Mouse (Mus musculus): ENCODE results near the gene Myo16. TPM values are rescaled to one million over a fixed set of nuclear protein-coding genes. Genes with fewer than 3 reads are reported as not detected.
A peak's percentile ranks its signal among the peaks of the same experiment; 100 is the strongest.

Myo16 gene
- not detected in 2 replicates for polyA plus RNA-seq (2015; fragmentation: Nextera tagmentation; extraction: Ambion mirVana)

- no peak within 1 kb of the TSS for H3K27ac ChIP-seq
- DNase-seq (no peak), ATAC-seq (ENCODE audit: low read depth) (no peak)
- H3K4me3 ChIP-seq (replicated peaks), result peak within 1 kb of the TSS; percentile 43
- H3K36me3 ChIP-seq, result no peaks in the 10 kb centered on the region
- no peak within 1 kb of the TSS for H3K9ac ChIP-seq
- H3K4me1 ChIP-seq (replicated peaks), result no peaks in the 10 kb centered on the region
- peak within 1 kb of the TSS; percentile 57 for H3K4me2 ChIP-seq
- H3K27me3 ChIP-seq, result peaks cover 25% of the 10 kb centered on the region
- 3% methylated on average over 60 of the region's 61 CpGs for WGBS (ENCODE audit: insufficient replicate concordance)
- H3K9me3 ChIP-seq (replicated peaks), result no peaks in the 10 kb centered on the region
Observed at GRCm38 (mm10) chr8:10153611-10154438, at the start of gene Myo16. Myo16 (plus strand) TSS chr8:10153911.

GRCm38 (mm10) chr8:10108516-10109271 is 45.0 kb upstream of the Myo16 start:
- H3K4me3 ChIP-seq (replicated peaks), result no peak overlapping the region
- no peaks in the 10 kb centered on the region for H3K36me3 ChIP-seq
- DNase-seq (no peak), ATAC-seq (ENCODE audit: low read depth) (no peak)
- 60% methylated on average over 8 of the region's 8 CpGs for WGBS (ENCODE audit: insufficient replicate concordance)
- H3K27ac ChIP-seq, result no peak overlapping the region
- no peak overlapping the region for H3K4me2 ChIP-seq
- H3K9me3 ChIP-seq (replicated peaks), result no peaks in the 10 kb centered on the region
- H3K27me3 ChIP-seq, result no peaks in the 10 kb centered on the region
- no peak overlapping the region for H3K9ac ChIP-seq
- no peaks in the 10 kb centered on the region for H3K4me1 ChIP-seq (replicated peaks)

- H3K9ac ChIP-seq, result no peak overlapping the region
- ATAC-seq (ENCODE audit: low read depth), result no peak
- 63% methylated on average over 5 of the region's 5 CpGs for WGBS (ENCODE audit: insufficient replicate concordance)
- H3K27me3 ChIP-seq, result no peaks in the 10 kb centered on the region
- no peak overlapping the region for H3K4me3 ChIP-seq (replicated peaks)
- H3K4me2 ChIP-seq, result no peak overlapping the region
- DNase-seq, result no peak
- H3K9me3 ChIP-seq (replicated peaks), result no peaks in the 10 kb centered on the region
- no peak overlapping the region for H3K27ac ChIP-seq
- H3K4me1 ChIP-seq (replicated peaks), result no peaks in the 10 kb centered on the region
- H3K36me3 ChIP-seq, result no peaks in the 10 kb centered on the region
Observed at GRCm38 (mm10) chr8:10122749-10123148, 31.0 kb upstream of the Myo16 start.

- H3K36me3 ChIP-seq, result no peaks in the 10 kb centered on the region
- no peaks in the 10 kb centered on the region for H3K27me3 ChIP-seq
- no peaks in the 10 kb centered on the region for H3K9me3 ChIP-seq (replicated peaks)
- 87% methylated on average over 2 of the region's 2 CpGs for WGBS (ENCODE audit: insufficient replicate concordance)
- no peak overlapping the region for H3K4me3 ChIP-seq (replicated peaks)
- no peak overlapping the region for H3K27ac ChIP-seq
- DNase-seq, result no peak
- H3K9ac ChIP-seq, result no peak overlapping the region
- H3K4me2 ChIP-seq, result no peak overlapping the region
- ATAC-seq (ENCODE audit: low read depth), result no peak
- no peaks in the 10 kb centered on the region for H3K4me1 ChIP-seq (replicated peaks)
Observed at GRCm38 (mm10) chr8:10123412-10123811, 30.3 kb upstream of the Myo16 start.

- Histone ChIP-seq H3K27ac (no peak overlapping the region), H3K4me2 (no peak overlapping the region), H3K4me1 (replicated peaks) (no peaks in the 10 kb centered on the region), H3K9me3 (replicated peaks) (no peaks in the 10 kb centered on the region), H3K36me3 (no peaks in the 10 kb centered on the region), H3K4me3 (replicated peaks) (no peak overlapping the region), H3K9ac (no peak overlapping the region), H3K27me3 (no peaks in the 10 kb centered on the region)
- no peak for DNase-seq
- no peak for ATAC-seq (ENCODE audit: low read depth)
- 56% methylated on average over 4 of the region's 4 CpGs for WGBS (ENCODE audit: insufficient replicate concordance)
Observed at GRCm38 (mm10) chr8:10125684-10126083, 28.0 kb upstream of the Myo16 start.

- DNase-seq, result no peak
- Histone ChIP-seq H3K4me3 (replicated peaks) (no peak overlapping the region), H3K4me1 (replicated peaks) (no peaks in the 10 kb centered on the region), H3K4me2 (no peak overlapping the region), H3K9me3 (replicated peaks) (no peaks in the 10 kb centered on the region), H3K36me3 (no peaks in the 10 kb centered on the region), H3K27ac (no peak overlapping the region), H3K9ac (no peak overlapping the region), H3K27me3 (no peaks in the 10 kb centered on the region)
- no peak for ATAC-seq (ENCODE audit: low read depth)
- WGBS (ENCODE audit: insufficient replicate concordance), result 64% methylated on average over 15 of the region's 15 CpGs
Observed at GRCm38 (mm10) chr8:10130513-10131414, 22.9 kb upstream of the Myo16 start.

GRCm38 (mm10) chr8:10139536-10139935 is 14.2 kb upstream of the Myo16 start:
- H3K27me3 ChIP-seq, result no peaks in the 10 kb centered on the region
- ATAC-seq (ENCODE audit: low read depth), result no peak
- no peak overlapping the region for H3K4me3 ChIP-seq (replicated peaks)
- no peak overlapping the region for H3K9ac ChIP-seq
- no peak overlapping the region for H3K4me2 ChIP-seq
- H3K4me1 ChIP-seq (replicated peaks), result no peaks in the 10 kb centered on the region
- DNase-seq, result no peak
- H3K36me3 ChIP-seq, result no peaks in the 10 kb centered on the region
- 25% methylated on average over 8 of the region's 8 CpGs for WGBS (ENCODE audit: insufficient replicate concordance)
- no peaks in the 10 kb centered on the region for H3K9me3 ChIP-seq (replicated peaks)
- no peak overlapping the region for H3K27ac ChIP-seq

- Histone ChIP-seq H3K4me1 (replicated peaks) (no peaks in the 10 kb centered on the region), H3K27ac (no peak overlapping the region), H3K27me3 (no peaks in the 10 kb centered on the region), H3K9me3 (replicated peaks) (no peaks in the 10 kb centered on the region), H3K36me3 (no peaks in the 10 kb centered on the region), H3K4me3 (replicated peaks) (no peak overlapping the region), H3K4me2 (no peak overlapping the region), H3K9ac (no peak overlapping the region)
- DNase-seq, result no peak
- ATAC-seq (ENCODE audit: low read depth), result no peak
- WGBS (ENCODE audit: insufficient replicate concordance), result 73% methylated on average over 10 of the region's 10 CpGs
Observed at GRCm38 (mm10) chr8:10143961-10144360, 9.8 kb upstream of the Myo16 start.

- Histone ChIP-seq H3K27ac (no peak overlapping the region), H3K9me3 (replicated peaks) (no peaks in the 10 kb centered on the region), H3K27me3 (peaks cover 25% of the 10 kb centered on the region), H3K36me3 (no peaks in the 10 kb centered on the region), H3K9ac (no peak overlapping the region), H3K4me3 (replicated peaks) (no peak overlapping the region), H3K4me1 (replicated peaks) (no peaks in the 10 kb centered on the region), H3K4me2 (no peak overlapping the region)
- 72% methylated on average over 6 of the region's 6 CpGs for WGBS (ENCODE audit: insufficient replicate concordance)
- no peak for ATAC-seq (ENCODE audit: low read depth)
- DNase-seq, result no peak
Observed at GRCm38 (mm10) chr8:10151692-10152247, 1.9 kb upstream of the Myo16 start.

- DNase-seq (no peak), ATAC-seq (ENCODE audit: low read depth) (no peak)
- WGBS (ENCODE audit: insufficient replicate concordance), result 14% methylated on average over 4 of the region's 4 CpGs
- Histone ChIP-seq H3K4me1 (replicated peaks) (no peaks in the 10 kb centered on the region), H3K9ac (no peak overlapping the region), H3K4me2 (peak overlapping the region; percentile 57), H3K36me3 (no peaks in the 10 kb centered on the region), H3K4me3 (replicated peaks) (peak overlapping the region; percentile 43), H3K27me3 (peaks cover 25% of the 10 kb centered on the region), H3K27ac (no peak overlapping the region), H3K9me3 (replicated peaks) (no peaks in the 10 kb centered on the region)
Observed at GRCm38 (mm10) chr8:10154439-10154745, 681 bp downstream of the Myo16 start.

GRCm38 (mm10) chr8:10155075-10155474 is 1.4 kb downstream of the Myo16 start:
- Histone ChIP-seq H3K4me2 (no peak overlapping the region), H3K9ac (no peak overlapping the region), H3K4me1 (replicated peaks) (no peaks in the 10 kb centered on the region), H3K9me3 (replicated peaks) (no peaks in the 10 kb centered on the region), H3K36me3 (no peaks in the 10 kb centered on the region), H3K27ac (no peak overlapping the region), H3K27me3 (peaks cover 25% of the 10 kb centered on the region), H3K4me3 (replicated peaks) (no peak overlapping the region)
- ATAC-seq (ENCODE audit: low read depth) (no peak), DNase-seq (no peak)
- WGBS (ENCODE audit: insufficient replicate concordance), result 79% methylated on average over 16 of the region's 16 CpGs
